Mouse (Mus musculus): ENCODE measurements around the gene Dhrs7b.

Dhrs7b gene

GRCm38 (mm10) chr11:60902001-60902400, 71.6 kb downstream of the Dhrs7b start:
- DNase-seq (ENCODE audit: low spot score): no peak

GRCm38 (mm10) chr11:60902486-60902885, 72.1 kb downstream of the Dhrs7b start:
- DNase-seq (ENCODE audit: low spot score): no peak

- DNase-seq (ENCODE audit: low spot score): no peak
Measured at GRCm38 (mm10) chr11:60903661-60904061, 73.2 kb downstream of the Dhrs7b start.

GRCm38 (mm10) chr11:60905407-60906120, 75.1 kb downstream of the Dhrs7b start:
- no peak for DNase-seq (ENCODE audit: low spot score)

GRCm38 (mm10) chr11:60906449-60906848, 76.0 kb downstream of the Dhrs7b start:
- DNase-seq (ENCODE audit: low spot score): no peak

- no peak for DNase-seq (ENCODE audit: low spot score)
Measured at GRCm38 (mm10) chr11:60908073-60908472, 77.6 kb downstream of the Dhrs7b start.

GRCm38 (mm10) chr11:60909626-60910025, 79.2 kb downstream of the Dhrs7b start:
- DNase-seq (ENCODE audit: low spot score): no peak

All from retina, embryonic 14.5 days (tissue).